Mouse (Mus musculus): ENCODE data around the gene Tmem178b.
A peak's percentile ranks its signal among the peaks of the same experiment; 100 is the strongest.

Tmem178b gene

DNA sequence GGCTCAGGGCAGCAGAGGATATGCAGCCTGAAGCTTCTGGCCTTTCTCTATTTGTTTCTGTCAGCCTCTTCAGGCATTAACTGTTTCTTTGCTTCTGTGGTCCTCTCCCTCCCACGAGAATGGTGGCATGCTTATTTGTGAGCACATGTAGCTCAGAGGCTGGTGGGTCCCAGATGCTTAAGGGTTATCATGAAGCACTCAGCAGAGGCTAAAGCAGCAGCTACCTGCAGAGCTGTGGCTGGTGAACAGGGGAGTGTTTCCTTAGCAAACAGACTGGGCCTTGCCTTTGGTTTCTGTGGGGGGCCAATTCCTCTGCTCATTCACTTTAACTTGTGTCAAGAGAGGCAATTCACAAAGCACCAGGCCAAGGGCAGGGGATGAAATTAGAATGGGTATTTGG lies 203.0 kb downstream of the Tmem178b start:
- no peak for DNase-seq (ENCODE audit: extremely low read depth, insufficient read length, low spot score)

DNA sequence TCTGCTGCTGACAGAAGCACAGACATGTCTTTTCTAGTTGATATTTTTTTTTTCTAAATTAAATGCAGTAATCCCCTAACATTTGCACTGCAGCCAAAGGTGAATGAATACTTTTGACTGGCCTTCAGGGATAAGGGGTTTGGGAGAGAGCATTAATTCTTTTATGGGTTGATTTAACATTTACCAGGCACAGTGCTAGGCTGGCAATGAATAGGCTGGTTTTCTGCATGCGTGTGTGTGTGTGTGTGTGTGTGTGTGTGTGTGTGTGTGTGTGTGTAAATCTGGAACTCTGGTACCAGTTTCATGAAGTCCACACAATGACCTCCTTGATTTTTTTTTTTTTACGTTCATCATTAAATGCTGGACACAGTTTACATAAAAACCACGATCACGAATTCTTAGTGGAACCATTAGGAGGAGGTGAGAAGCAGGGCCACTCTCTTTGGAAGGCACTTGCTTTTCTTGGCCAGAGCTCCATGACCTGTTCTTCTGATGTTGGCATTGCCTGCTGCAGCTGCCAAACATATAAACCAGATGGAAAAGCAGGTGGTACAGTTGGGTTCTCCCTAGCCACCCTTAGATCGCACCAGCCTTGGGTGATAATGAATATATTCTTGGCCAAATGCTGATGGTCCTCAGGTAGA lies 203.7 kb downstream of the Tmem178b start:
- DNase-seq (ENCODE audit: extremely low read depth, insufficient read length, low spot score), result no peak

DNA sequence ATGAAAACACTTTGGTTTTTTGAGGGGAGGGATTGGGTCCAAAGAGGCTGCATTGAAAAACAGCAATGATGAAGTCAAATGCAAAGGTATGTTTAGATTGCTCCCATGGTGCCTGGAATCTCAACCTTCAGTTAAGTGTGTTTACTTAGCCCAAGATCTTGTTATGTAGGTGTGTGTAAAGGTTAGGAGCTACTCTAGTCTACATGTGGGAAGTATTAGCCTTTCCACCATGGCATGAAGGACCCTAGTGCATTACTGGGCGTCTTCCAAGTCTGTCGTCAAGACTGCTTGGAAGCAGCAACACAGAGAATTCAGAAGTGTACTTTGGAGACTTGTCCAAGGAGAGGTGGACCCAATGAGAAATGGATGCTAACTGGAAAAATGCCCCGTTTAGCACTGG lies 205.3 kb downstream of the Tmem178b start:
- DNase-seq (ENCODE audit: extremely low read depth, insufficient read length, low spot score), result no peak

DNA sequence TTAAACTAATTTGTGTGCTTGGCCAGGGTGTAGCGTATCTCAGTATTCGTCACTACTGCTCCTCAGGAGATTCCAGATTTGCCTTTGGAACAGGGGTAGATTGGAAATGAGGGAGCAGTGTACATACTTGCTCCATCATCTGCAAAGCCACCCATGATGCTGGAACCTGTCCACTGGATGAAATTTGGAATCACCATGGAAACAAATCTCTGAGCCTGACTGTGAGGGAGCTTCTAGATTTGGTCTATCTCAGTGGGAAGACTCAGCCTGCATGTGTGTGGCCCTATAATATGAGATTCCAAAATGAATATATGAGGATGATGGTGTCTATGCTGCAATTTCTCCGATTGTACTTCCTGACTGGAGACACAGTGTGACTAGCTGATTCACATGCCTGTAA lies 210.7 kb downstream of the Tmem178b start:
- DNase-seq (ENCODE audit: extremely low read depth, insufficient read length, low spot score), result no peak

DNA sequence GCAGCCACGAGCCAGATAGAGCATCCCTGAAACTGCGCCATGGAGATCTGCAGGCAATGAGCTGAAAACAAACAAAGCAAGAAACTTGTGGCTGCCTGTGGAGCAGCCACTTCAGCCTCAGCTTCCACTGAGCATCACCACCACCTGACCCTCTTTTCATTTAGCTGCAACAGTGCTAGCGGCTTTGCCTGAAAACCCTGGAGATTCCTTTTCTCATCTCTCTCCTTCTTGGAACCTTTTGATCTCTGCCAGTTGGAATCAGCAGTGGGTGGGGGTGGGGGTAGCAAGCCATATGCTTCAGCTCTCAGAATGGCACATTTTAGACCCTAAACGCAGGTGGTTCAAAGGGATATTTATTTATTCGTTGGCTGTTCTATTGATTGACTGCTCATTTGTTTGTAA lies 218.2 kb downstream of the Tmem178b start:
- DNase-seq (ENCODE audit: extremely low read depth, insufficient read length, low spot score), result no peak

DNA sequence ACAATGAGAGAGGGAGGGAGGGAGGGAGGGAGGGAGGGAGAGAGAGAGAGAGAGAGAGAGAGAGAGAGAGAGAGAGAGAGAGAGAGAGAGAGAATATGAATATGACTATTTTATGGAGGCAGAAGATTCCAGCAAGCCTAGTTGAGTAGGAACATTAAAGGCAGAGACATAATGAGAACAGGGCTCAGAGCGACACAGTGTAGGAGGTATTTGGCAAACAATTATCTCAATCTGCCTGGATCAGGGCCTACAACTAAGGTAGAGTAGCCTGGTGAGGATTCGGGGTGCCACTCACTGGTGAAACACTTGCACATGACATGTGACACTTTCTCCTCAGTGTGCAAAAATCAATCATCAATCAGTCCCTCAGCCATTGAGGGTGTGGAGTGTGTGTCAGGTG lies 225.4 kb downstream of the Tmem178b start:
- no peak for DNase-seq (ENCODE audit: extremely low read depth, insufficient read length, low spot score)

DNA sequence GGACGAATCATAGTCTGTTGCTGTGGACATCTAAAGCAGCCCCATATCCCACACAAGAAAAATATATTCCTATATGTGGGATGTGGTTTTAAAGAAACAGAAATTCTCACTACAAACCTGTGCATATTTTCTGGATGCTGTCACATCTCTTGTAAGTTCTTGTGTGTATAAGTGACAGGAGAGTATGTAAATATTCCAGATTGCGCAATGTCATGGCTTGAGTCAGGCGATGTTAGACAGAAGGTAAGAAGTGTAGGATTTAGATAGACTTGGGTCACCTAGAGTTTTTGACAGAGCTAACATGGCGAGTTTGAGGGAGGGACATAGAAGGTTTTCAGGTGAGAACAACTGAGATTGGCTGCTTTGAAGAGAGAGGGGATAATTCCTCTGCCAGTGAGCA lies 228.7 kb downstream of the Tmem178b start:
- DNase-seq (ENCODE audit: extremely low read depth, insufficient read length, low spot score), result no peak

DNA sequence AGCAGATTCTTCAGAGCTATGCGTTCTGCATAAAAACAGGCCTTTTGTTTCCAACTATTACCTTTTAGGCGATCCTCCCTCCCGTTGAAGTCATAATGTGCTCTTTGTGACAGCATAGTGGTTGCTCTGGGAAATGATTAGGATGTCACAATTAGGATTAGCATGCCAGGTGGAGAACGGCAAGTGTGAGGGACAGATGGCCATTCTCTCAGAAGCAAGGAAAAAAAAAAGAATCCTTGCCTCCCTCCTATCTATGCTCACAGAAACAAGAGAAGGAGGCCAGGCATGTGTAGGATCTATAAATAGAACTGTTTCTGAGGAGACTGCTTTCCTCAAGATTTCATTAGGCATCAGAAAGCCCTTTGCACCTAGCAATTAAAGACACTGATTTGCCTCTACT lies 229.8 kb downstream of the Tmem178b start:
- no peak for DNase-seq (ENCODE audit: extremely low read depth, insufficient read length, low spot score)

DNA sequence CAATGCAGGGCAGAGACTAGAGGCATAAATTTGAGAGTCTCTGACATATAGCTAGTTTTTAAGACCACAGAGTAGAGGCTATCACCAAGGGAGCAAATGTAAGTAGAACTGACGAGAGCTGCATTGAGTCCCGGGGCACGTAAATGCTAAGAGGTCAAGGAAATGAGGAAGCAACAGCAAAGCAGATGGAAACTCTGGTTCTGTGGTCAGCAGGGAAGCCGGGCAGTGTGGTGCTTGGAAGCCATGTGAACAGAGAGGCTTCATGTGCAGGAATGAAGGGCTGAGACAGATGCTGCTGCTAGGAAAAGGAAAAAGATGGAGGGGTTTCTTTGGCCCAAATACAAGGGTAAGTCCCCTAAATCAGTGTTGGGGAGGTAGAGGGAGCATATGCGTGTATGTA lies 237.0 kb downstream of the Tmem178b start:
- no peak for DNase-seq (ENCODE audit: extremely low read depth, insufficient read length, low spot score)

DNA sequence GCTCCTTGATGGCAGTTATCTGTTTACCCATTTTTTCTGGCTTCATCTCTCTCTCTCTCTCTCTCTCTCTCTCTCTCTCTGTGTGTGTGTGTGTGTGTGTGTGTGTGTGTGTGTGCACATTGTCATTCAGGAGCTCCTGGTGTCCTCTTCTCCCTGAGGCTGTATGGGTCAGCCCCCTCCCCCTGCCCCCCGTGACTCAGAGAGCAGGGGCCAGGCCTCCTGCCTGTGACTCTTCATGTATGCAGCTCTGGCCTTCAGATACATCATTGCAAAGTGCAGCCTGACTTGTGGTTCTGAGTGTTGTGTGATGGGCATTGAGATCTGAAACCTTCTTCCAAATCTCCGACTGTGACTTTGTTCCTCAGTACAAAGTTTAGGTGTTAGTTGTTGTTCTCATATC lies 237.7 kb downstream of the Tmem178b start:
- DNase-seq (ENCODE audit: extremely low read depth, insufficient read length, low spot score), result no peak

DNA sequence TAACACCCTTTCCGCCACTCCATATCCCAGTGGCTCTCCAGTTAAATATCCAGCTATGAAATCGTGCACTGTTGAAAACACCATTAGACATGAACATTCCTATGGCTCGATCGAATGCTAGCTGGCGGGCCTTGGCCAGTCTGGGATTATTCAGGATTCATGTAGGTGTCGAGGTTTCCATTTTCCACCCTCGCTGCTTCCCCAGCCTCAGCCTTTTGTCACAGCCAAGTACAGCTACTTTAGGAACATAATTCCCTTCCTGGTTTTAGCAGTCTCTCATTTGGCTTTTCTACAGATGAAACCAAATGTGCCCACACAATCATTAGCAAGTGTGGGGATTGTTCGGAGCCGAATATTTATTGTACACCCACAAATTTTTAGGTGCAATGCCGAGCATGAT lies 239.4 kb downstream of the Tmem178b start:
- no peak for DNase-seq (ENCODE audit: extremely low read depth, insufficient read length, low spot score)

DNA sequence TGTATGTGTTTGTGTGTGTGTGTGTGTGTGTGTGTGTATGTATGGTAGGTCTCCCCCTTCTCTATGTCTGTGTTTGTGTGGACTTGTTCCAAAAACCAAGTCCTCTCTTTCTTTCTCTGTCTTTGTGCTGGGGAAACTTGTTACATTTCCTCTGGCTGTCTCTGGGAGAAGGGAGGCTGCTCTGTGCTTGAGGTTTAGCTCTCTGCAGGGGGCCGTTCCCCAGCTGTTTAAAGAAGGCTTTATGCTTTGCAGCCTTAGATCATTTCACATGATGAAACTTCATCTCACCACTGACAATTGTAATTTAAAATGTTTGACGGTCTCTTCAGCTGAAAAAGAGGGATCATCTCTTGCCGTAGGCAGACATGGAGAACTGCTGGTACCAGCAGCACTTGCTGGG lies 243.2 kb downstream of the Tmem178b start:
- no peak for DNase-seq (ENCODE audit: extremely low read depth, insufficient read length, low spot score)

DNA sequence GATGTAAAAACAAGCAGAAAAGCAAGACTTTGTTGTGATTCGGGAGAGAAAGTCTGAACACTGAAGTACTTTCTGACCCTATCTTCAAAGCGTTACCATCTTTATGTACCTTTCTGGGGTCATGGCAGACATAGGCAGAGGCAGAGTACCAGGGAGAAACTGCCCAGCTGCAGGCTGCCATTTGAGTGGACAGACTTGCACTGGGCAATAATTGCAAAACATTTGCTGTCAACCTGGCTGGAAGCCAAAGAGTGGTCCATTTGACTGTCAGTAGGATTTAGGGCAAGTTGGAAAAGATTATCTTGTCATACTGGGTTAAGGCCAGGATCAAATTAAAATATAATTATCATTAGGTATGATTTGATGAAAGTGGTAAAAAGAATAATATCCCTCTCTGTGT lies 247.1 kb downstream of the Tmem178b start:
- DNase-seq (ENCODE audit: extremely low read depth, insufficient read length, low spot score), result no peak

DNA sequence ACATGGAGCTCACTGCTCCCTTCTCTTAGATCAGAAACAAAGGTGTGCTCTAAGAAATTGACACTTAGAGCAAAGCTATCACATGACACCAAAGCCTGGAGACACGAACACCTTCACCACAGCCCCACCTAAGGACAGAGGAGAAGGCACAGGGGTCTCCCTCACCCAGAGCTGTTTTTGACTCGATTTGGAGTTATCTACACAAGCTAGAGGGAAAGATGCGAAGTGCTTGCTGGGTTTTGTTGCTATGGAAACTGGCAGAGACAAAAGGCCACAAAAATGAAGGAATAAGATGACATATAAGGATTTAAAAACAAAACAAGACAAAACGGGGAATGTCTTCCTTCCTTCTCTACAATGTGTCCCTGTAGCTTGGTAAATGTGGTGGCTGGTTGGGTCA lies 248.4 kb downstream of the Tmem178b start:
- DNase-seq (ENCODE audit: extremely low read depth, insufficient read length, low spot score), result no peak

DNA sequence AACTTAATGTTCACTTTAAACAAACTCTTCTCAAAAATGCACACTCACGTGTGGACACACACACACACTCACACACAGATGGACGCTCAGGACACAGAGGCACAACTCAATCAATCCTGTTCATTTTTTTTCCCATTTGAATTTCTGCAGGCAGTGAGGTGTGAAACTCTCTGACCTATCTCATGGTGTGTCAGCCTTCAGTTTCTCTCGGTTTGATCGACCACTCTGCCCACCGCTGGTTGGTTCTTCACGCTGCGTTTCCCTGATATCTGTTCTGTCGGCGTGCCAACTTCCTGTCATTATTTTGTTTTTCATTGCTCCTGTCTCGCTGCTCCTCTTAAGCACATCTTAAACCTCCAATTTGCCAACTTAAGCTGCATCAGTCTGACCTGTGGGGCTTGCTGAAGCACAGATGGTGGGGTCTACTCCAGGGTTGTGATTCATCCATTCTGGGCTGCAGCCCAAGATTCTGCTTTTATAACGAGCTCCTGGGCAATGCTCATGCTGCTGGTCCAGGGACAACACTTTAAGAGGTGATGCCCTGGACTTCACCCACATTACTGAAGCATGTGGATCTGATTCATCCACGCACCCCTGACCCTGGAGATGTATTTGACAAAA lies 250.1 kb downstream of the Tmem178b start:
- peak; percentile 57 for DNase-seq (ENCODE audit: extremely low read depth, insufficient read length, low spot score)

DNA sequence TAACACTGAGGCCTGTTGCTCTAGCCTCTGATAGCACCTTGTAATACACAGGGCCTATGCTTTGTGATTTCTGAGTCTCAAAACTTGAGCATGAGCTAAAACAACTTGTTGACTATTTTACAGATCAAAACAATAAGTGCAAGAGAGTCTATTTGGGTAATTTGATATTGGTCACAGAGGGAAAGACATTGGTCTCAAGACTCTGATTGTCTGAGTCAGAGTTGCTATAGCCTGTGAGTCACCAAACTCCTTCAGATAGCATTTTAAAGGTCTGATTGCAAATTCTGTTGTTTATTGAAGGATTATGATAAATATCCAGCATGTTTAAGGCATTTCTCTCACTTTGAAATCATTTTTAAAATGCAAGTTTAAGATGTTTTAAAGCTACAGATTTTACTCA lies 250.9 kb downstream of the Tmem178b start:
- DNase-seq (ENCODE audit: extremely low read depth, insufficient read length, low spot score), result no peak

DNA sequence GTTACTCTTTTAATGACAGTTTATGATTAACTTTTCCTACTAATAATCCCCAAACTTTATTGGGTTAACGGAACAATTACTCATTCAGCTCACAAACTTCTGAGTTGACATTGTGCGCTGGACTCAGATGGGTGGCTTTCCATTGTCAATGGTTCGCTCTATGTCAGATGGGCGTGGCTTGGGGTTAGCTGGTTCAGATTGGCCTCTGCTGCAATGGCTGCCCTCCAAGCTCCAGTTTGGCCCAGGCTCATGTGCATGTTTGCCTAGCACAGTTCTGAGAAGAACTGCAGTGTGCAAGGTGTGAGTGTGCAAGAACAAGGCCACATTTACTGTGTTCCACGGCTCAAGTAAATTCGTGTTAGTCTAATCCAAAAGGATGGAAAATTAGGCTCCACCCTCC lies 255.6 kb downstream of the Tmem178b start:
- DNase-seq (ENCODE audit: extremely low read depth, insufficient read length, low spot score), result no peak

DNA sequence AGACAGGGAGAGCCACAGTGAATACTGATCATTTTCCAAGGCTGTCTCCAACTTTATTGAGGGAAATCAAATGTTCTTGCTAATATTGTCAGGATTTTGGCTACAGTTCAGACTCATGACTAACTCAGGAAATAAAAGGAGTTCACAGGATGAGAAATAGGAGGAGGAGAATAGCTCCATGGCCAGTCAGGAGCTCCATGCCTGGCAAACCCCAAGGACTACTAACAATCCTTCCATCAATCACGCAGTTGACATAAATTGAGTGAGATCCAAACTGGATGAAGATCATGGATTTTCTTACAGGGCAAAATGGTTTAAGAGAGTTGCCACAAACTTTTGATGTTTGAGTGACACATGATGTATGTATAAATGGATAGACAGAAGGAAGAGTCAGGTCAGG lies 258.9 kb downstream of the Tmem178b start:
- DNase-seq (ENCODE audit: extremely low read depth, insufficient read length, low spot score), result peak; percentile 21

DNA sequence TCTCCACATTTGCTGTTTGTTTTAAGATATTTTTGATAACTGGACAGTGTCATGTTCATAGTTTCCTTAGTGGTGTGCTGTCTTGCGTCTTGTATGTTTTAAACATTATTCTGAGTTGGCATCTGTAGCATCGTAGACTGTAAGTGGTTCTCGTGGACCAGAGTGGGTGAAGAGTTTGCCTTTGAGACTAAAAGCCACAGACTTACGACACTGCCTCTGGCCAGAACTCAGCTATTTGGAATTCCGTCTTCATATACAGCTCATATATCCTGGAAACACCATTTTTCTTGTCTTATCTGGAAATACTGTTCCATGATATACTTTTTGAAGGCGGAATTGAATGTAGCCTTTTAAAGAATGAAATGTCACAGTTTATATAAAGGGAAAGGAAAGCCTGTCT lies 260.4 kb downstream of the Tmem178b start:
- no peak for DNase-seq (ENCODE audit: extremely low read depth, insufficient read length, low spot score)

DNA sequence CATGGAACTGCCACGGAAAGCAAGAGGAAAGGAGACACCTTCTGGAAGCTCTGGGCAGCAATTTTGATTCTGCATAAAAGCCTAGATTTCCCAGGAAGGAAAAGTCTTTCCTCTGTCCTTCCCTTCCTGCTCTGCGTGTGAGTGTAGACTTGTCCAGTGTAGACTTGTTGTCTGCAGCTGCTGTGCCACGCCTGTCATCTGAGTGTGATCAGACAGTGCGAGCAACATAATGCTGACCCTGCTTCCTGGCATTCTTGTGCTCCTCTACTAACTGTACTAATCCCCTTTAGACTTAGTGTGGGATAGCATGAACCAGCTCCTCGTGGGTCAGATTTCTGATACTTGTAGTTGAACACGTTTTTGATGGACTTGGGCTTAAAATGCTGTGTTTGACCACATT lies 262.6 kb downstream of the Tmem178b start:
- no peak for DNase-seq (ENCODE audit: extremely low read depth, insufficient read length, low spot score)

DNA sequence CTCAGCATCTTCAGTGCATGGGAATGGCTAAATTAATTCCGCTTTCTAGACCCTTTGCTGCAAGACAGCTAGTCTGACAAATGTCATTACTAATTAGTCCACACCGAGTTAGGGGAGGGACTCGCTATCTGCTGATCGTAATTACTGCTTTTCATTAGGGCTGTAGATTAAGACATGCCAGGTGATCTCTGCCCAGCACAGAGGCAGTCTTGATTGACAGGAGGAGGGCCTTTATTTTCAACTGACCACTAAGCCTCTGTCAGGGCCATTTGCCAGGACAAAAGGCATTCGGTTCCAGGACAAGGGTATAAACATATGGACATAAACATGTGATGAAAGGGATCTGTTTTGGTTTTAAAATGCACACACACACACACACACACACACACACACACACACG lies 264.3 kb downstream of the Tmem178b start:
- no peak for DNase-seq (ENCODE audit: extremely low read depth, insufficient read length, low spot score)

DNA sequence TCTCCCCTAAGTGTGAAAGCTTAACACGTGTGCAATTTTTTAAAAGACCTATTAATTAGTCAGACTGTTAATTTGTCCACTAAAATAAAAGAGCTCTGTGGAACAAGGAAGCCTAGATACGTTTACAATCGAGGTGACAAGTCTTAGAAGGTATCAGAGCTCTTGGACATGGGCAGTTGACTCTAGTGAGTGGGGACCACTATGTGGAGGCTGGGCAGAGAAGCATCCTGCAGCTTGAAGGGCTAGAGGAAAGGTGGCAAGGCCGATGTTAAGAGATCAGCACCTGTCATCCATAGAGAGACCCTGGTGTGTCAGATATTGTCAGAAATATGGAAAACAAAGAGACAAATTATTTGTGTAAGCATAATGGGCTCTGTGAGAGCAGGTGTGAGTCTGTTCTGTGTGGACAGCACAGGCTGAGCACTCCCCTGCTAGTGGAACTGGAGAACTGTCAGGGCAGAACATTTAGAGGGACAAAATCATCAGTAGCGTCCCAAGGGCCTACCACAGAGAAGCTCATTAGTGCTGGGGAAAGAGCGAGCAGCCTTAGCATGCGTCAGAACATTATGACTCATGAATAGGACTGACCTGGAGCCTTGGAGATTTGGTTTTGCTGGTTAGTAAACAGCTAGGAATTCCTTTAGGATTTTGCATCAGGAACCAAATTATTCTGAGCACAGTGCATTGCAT lies 264.9 kb downstream of the Tmem178b start:
- DNase-seq (ENCODE audit: extremely low read depth, insufficient read length, low spot score), result peak; percentile 14

Data from 3134 (cell line).